Mouse (Mus musculus) limb, embryonic 14.5 days (tissue): ENCODE results near the gene Efcc1. TPM values are rescaled to one million over a fixed set of nuclear protein-coding genes. Genes with fewer than 3 reads are reported as not detected.

Source experiments
- ATAC-seq: fragments of 200-750 bp; cut with Nextera tagmentation; 2 replicates; pipeline ENCODE4 v1.8.0; 2017; ENCODE audit warnings: low read depth, moderate number of reproducible peaks, moderate TSS enrichment; ENCODE audit not compliant: low FRiP score
- DNase-seq: peaks from one replicate; pipeline ENCODE4 v3.0.0-alpha.2; 2015; ENCODE audit warnings: low spot score
- H3K27ac ChIP-seq: fragments of 300-500 bp; sonication (generic); replicated peaks from 2 replicates; pipeline ENCODE4 v1.5.1; 2014; ENCODE audit warnings: low read depth, mild to moderate bottlenecking, low read length, moderate library complexity, mixed read lengths
- H3K27me3 ChIP-seq: fragments of 300-500 bp; sonication (generic); 2 replicates; pipeline ENCODE4 v1.6.1; 2014; ENCODE audit warnings: low read length, mixed read lengths; ENCODE audit not compliant: control insufficient read depth, insufficient read depth
- H3K36me3 ChIP-seq: fragments of 300-500 bp; sonication (generic); 2 replicates; pipeline ENCODE4 v1.6.1; 2014; ENCODE audit warnings: mild to moderate bottlenecking, low read length, moderate library complexity, mixed read lengths; ENCODE audit not compliant: control insufficient read depth, insufficient read depth
- H3K4me1 ChIP-seq: fragments of 300-500 bp; sonication (generic); 2 replicates; pipeline ENCODE4 v1.6.1; 2014; ENCODE audit warnings: antibody characterized with exemption, low read length, mixed read lengths; ENCODE audit not compliant: control insufficient read depth, insufficient read depth
- H3K4me2 ChIP-seq: fragments of 300-500 bp; sonication (generic); replicated peaks from 2 replicates; pipeline ENCODE4 v1.6.1; 2014; ENCODE audit warnings: low read depth, mild to moderate bottlenecking, low read length, moderate library complexity; ENCODE audit not compliant: severe bottlenecking
- H3K4me3 ChIP-seq: fragments of 300-500 bp; sonication (generic); replicated peaks from 2 replicates; pipeline ENCODE4 v1.5.1; 2014; ENCODE audit warnings: low read length
- H3K9ac ChIP-seq: fragments of 300-500 bp; sonication (generic); 2 replicates; pipeline ENCODE4 v1.6.1; 2014; ENCODE audit warnings: mild to moderate bottlenecking, low read depth, low read length, moderate library complexity; ENCODE audit not compliant: severe bottlenecking
- H3K9me3 ChIP-seq: fragments of 300-500 bp; sonication (generic); 2 replicates; pipeline ENCODE4 v1.6.1; 2016; ENCODE audit warnings: low read length; ENCODE audit not compliant: control insufficient read depth
- POLR2A ChIP-seq: fragments of 200-500 bp; IDR thresholded peaks from 2 replicates; pipeline ENCODE4 v1.8.0; 2012; ENCODE audit warnings: inconsistent platforms, mild to moderate bottlenecking, moderate library complexity, borderline replicate concordance; ENCODE audit not compliant: insufficient read depth, insufficient read length; ENCODE audit errors: extremely low read depth
- WGBS: fragments of 180-500 bp; shearing (Covaris S2); extraction: QIAGEN DNeasy Blood & Tissue Kit; methylation state at CpG from one replicate; pipeline ENCODE4 v1.1.7; 2014; 5-methylcytosine and 5-hydroxymethylcytosine counted together
- polyA plus RNA-seq, 2 experiments: library from polyadenylated mRNA; depleted of rRNA in 1 of 2; stranded (reverse) in 1 of 2; unstranded in 1 of 2; fragments of >200 nt; fragmentation: Nextera tagmentation in 1 of 2; extraction: Ambion mirVana in 1 of 2; gene quantifications; 2 replicates each; pipeline versions ENCODE4 v1.2.1 to v1.2.3; 2012 to 2014

Gene Efcc1
- polyA plus RNA-seq, 2 experiments: 0.80 to 0.98 TPM

DNA sequence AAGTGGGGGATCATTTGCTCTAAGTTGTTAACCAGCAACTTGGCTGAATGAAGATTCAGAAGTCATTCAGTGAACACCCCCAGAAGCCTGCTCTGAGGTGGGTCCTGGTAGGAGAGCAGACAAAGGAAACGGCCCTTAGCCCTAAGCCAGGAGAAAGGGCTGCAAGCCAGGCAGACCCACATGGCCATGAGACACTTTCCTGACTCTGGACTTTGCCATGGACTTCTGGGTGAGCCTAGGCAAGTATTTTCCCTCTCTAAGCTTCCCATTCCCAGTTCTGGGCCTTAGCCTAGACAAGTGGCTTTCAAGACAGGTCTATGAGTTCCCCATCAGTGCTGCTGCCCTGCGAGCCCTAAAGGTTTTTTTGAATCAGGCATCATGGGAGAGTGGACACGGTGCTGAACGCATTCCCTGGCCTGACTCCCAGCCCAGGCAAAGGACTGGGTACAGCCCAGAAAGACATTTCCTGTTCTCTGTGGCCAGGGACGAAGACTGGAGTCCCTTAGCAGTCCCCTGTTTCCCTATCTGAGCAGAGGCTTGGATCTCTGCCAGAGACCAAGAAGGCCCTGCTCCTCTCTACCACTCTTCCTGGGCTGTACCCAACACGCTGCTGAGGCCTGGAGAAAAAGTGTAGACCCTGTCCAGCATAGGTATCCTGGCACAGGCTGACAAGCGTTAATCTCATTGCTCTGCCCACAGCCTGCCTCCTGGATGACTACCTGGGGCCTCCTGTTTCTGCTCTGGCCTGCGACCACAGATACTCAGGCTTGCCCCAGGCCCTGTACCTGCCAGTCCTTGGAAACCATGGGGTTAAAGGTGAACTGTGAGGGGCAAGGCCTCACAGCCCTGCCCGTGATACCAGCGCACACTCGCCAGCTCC, 47.9 kb downstream of the Efcc1 start:
- Histone ChIP-seq H3K9me3 (no peaks in the 10 kb centered on the region), H3K36me3 (no peaks in the 10 kb centered on the region), H3K27ac (no peak overlapping the region), H3K4me2 (no peak overlapping the region), H3K4me3 (no peak overlapping the region), H3K4me1 (no peaks in the 10 kb centered on the region; the same call in 1 of the 2 replicates), H3K27me3 (no peaks in the 10 kb centered on the region), H3K9ac (no peak overlapping the region)
- 74% methylated on average over 11 of the region's 11 CpGs for WGBS
- ATAC-seq (no peak), DNase-seq (no peak)
- TF ChIP-seq POLR2A: no peak

GRCm38 (mm10) chr6:87779174-87780165, 48.8 kb downstream of the Efcc1 start:
- H3K9me3 ChIP-seq: no peaks in the 10 kb centered on the region
- no peak overlapping the region for H3K4me2 ChIP-seq
- WGBS: 77% methylated on average over 11 of the region's 11 CpGs
- DNase-seq (no peak), ATAC-seq (no peak)
- no peaks in the 10 kb centered on the region for H3K27me3 ChIP-seq
- H3K4me3 ChIP-seq: no peak overlapping the region
- no peak overlapping the region for H3K9ac ChIP-seq
- TF ChIP-seq POLR2A: no peak
- no peaks in the 10 kb centered on the region for H3K36me3 ChIP-seq
- H3K4me1 ChIP-seq: no peaks in the 10 kb centered on the region; the same call in 1 of the 2 replicates
- H3K27ac ChIP-seq: no peak overlapping the region

- 79% methylated on average over 10 of the region's 10 CpGs for WGBS
- H3K27me3 ChIP-seq: no peaks in the 10 kb centered on the region
- H3K36me3 ChIP-seq: no peaks in the 10 kb centered on the region
- TF ChIP-seq POLR2A: no peak
- no peak overlapping the region for H3K4me3 ChIP-seq
- no peak overlapping the region for H3K27ac ChIP-seq
- no peaks in the 10 kb centered on the region; the same call in 1 of the 2 replicates for H3K4me1 ChIP-seq
- H3K9me3 ChIP-seq: no peaks in the 10 kb centered on the region
- H3K4me2 ChIP-seq: no peak overlapping the region
- no peak overlapping the region for H3K9ac ChIP-seq
- ATAC-seq (no peak), DNase-seq (no peak)
These were observed 50.1 kb downstream of the Efcc1 start for GRCm38 (mm10) chr6:87780546-87781301.

GRCm38 (mm10) chr6:87784033-87784432, 53.4 kb downstream of the Efcc1 start:
- no peaks in the 10 kb centered on the region for H3K4me1 ChIP-seq
- H3K36me3 ChIP-seq: no peaks in the 10 kb centered on the region
- DNase-seq (no peak), ATAC-seq (no peak)
- H3K27ac ChIP-seq: no peak overlapping the region
- H3K9me3 ChIP-seq: no peaks in the 10 kb centered on the region
- WGBS: 71% methylated on average over 8 of the region's 8 CpGs
- no peak overlapping the region for H3K4me3 ChIP-seq
- no peak for TF ChIP-seq POLR2A
- no peaks in the 10 kb centered on the region for H3K27me3 ChIP-seq
- H3K9ac ChIP-seq: no peak overlapping the region
- no peak overlapping the region for H3K4me2 ChIP-seq
